ENCODE assay signal across 1 mouse cellular context in the genomic region with DNA sequence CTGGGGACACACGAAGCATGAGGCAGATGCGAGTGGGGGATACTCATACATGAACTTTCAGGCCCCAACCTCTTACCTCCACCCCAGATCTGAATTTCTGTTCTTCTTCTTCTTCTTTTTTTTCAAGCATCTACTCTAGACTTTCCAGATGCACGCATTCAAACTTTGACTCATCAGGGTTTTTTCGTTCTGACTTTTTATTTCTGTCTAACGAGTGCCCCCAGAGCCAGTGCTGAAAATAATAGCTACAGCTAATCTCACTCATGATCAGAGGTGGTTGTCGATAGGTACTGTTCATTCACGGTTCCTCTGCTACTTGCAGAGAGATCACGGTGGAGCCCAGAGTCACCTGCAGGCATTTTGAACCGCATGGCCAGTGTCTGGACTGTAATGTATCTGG.
TF ChIP-seq lines count a peak whose summit lies in the region.

No protein-coding gene starts in this region.

TF ChIP-seq in CH12.LX, 34 proteins besides CTCF, POLR2A, EP300 and RAD21 (continued from another document):
- 0 out of 2 replicates have a peak, but pooled peaks have one; percentile 64 for TF ChIP-seq MYC (IDR thresholded peaks at IDR 0.05; ENCODE audit: low read depth, low read length)
- no peak for TF ChIP-seq CHD2 (IDR thresholded peaks at IDR 0.05; ENCODE audit: low read length)
- TF ChIP-seq ZNF384 (IDR thresholded peaks at IDR 0.05; ENCODE audit: low read depth, low read length): peak; percentile 96
- TF ChIP-seq E2F4 (IDR thresholded peaks at IDR 0.05; ENCODE audit: insufficient replicate concordance, low read depth, low read length): no peak
- no peak for TF ChIP-seq PAX5 (IDR thresholded peaks at IDR 0.05; ENCODE audit: low read length)
- TF ChIP-seq MAFK (IDR thresholded peaks at IDR 0.05; ENCODE audit: insufficient replicate concordance, low read length): 0 out of 2 replicates have a peak, but pooled peaks have one; percentile 5
- no peak for TF ChIP-seq CHD1 (IDR thresholded peaks at IDR 0.05; ENCODE audit: low read depth, low read length)
- peak; percentile 94 for TF ChIP-seq JUND (conservative IDR thresholded peaks at IDR 0.05; ENCODE audit: low read depth, low read length)
- TF ChIP-seq HCFC1 (IDR thresholded peaks at IDR 0.05; ENCODE audit: low read depth, low read length): no peak
- TF ChIP-seq TBP (conservative IDR thresholded peaks at IDR 0.05; ENCODE audit: low read depth, low read length): no peak; the same call in 1 of the 2 replicates
- no peak for TF ChIP-seq POLR2AphosphoS2 (IDR thresholded peaks at IDR 0.05; ENCODE audit: low read depth, low read length)
- no peak; the same call in none of the 2 replicates for TF ChIP-seq MXI1 (IDR thresholded peaks at IDR 0.05; ENCODE audit: low read depth, low read length)
- TF ChIP-seq NRF1 (IDR thresholded peaks at IDR 0.05; ENCODE audit: low read depth, low read length): no peak
